Mouse (Mus musculus) hindbrain, embryonic 14.5 days (tissue): Measurements from ENCODE around the gene Dpp8. TPM values are rescaled to one million over a fixed set of nuclear protein-coding genes. Genes with fewer than 3 reads are reported as not detected.

Source experiments
- ATAC-seq: fragments of 200-750 bp; cut with Nextera tagmentation; 2 replicates; pipeline ENCODE4 v1.8.0; 2017; ENCODE audit warnings: moderate number of reproducible peaks, mild to moderate bottlenecking, moderate TSS enrichment, moderate library complexity; ENCODE audit not compliant: low FRiP score
- DNase-seq: peaks from one replicate; pipeline ENCODE4 v3.0.0-alpha.2; 2015; ENCODE audit warnings: low spot score
- H3K27ac ChIP-seq: fragments of 300-500 bp; sonication (generic); 2 replicates; pipeline ENCODE4 v1.5.1; 2014; ENCODE audit warnings: mild to moderate bottlenecking, moderate library complexity
- H3K27me3 ChIP-seq: fragments of 300-500 bp; sonication (generic); 2 replicates; pipeline ENCODE4 v1.6.1; 2014; ENCODE audit warnings: mild to moderate bottlenecking, low read length, mixed read lengths; ENCODE audit not compliant: control insufficient read depth, insufficient read depth
- H3K36me3 ChIP-seq: fragments of 300-500 bp; sonication (generic); replicated peaks from 2 replicates; pipeline ENCODE4 v1.6.1; 2014; ENCODE audit not compliant: control insufficient read depth, insufficient read depth
- H3K4me1 ChIP-seq: fragments of 300-500 bp; sonication (generic); replicated peaks from 2 replicates; pipeline ENCODE4 v1.6.1; 2014; ENCODE audit warnings: antibody characterized with exemption, low read length, mixed read lengths; ENCODE audit not compliant: control insufficient read depth, insufficient read depth
- H3K4me2 ChIP-seq: fragments of 300-500 bp; sonication (generic); replicated peaks from 2 replicates; pipeline ENCODE4 v1.6.1; 2014; ENCODE audit warnings: mild to moderate bottlenecking, moderate library complexity
- H3K4me3 ChIP-seq: fragments of 300-500 bp; sonication (generic); replicated peaks from 2 replicates; pipeline ENCODE4 v1.5.1; 2014; ENCODE audit warnings: mild to moderate bottlenecking, low read length
- H3K9ac ChIP-seq: fragments of 300-500 bp; sonication (generic); 2 replicates; pipeline ENCODE4 v1.6.1; 2014
- H3K9me3 ChIP-seq: fragments of 300-500 bp; sonication (generic); 2 replicates; pipeline ENCODE4 v1.6.1; 2016; ENCODE audit warnings: low read length; ENCODE audit not compliant: control insufficient read depth
- WGBS: fragments of 180-500 bp; shearing (Covaris S2); extraction: QIAGEN DNeasy Blood & Tissue Kit; methylation state at CpG from one replicate; pipeline ENCODE4 v1.1.7; 2014; 5-methylcytosine and 5-hydroxymethylcytosine counted together
- polyA plus RNA-seq: library from polyadenylated mRNA; unstranded; fragments of >200 nt; fragmentation: Nextera tagmentation; extraction: Ambion mirVana; gene quantifications from 2 replicates; pipeline ENCODE4 v1.2.1, GENCODE M21; 2014

The Dpp8 gene
- polyA plus RNA-seq, 1 experiment from 2014 or later, result 33.9 TPM

- 87% methylated on average over 8 of the region's 8 CpGs for WGBS
- Histone ChIP-seq H3K4me2 (no peak overlapping the region), H3K27ac (no peak overlapping the region), H3K9me3 (no peaks in the 10 kb centered on the region), H3K27me3 (no peaks in the 10 kb centered on the region), H3K4me1 (no peaks in the 10 kb centered on the region), H3K9ac (no peak overlapping the region), H3K4me3 (no peak overlapping the region), H3K36me3 (peaks cover 33% of the 10 kb centered on the region)
- DNase-seq, result no peak
- no peak for ATAC-seq
Measured at GRCm38 (mm10) chr9:65010632-65011031, 21.6 kb upstream of the Dpp8 start.

- Histone ChIP-seq H3K4me1 (0 out of 2 replicates have a peak, but pooled peaks cover 2% of the 10 kb centered on the region), H3K27ac (no peak overlapping the region), H3K27me3 (no peaks in the 10 kb centered on the region), H3K4me3 (no peak overlapping the region), H3K9me3 (no peaks in the 10 kb centered on the region), H3K4me2 (no peak overlapping the region), H3K36me3 (peaks cover 26% of the 10 kb centered on the region), H3K9ac (no peak overlapping the region)
- 58% methylated on average over 6 of the region's 6 CpGs for WGBS
- DNase-seq, result no peak
- ATAC-seq, result no peak
Measured at GRCm38 (mm10) chr9:65011304-65011703, 20.9 kb upstream of the Dpp8 start.

DNA sequence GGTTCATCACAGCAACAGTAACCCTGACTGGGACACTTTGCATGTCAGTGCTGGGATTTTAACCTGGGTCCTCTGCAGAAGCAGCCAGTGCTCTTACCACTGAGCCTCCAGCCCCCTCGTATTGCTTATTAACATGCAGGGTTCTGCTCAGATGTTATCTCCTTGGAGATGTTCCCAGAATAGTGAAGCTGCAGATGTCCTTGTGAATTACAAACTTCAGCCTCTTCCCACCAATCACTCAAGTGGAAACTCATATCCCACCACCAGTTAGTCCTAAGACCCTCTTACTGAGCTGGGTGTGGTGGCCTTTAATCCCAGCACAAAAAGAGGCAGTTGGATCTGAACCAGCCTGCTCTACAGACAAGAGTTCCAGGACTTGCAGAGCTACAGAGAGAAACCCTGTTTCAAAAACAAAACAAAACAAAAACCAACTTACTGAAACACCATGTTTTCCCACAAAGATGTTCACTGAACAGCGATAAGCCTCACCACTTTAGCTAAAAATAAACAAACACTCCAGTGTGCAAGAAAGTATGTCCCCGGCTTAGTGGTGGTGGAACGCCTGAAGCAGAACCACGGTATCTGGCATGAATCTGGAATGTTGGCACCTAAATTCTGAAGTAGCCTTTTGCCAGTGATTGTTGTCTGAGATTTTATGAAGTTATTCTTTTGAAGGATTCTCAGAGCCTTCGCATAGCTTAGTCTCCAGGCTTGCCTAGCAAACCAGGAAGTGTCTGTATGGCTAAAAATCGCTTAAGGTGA, 16.6 kb upstream of the Dpp8 start:
- peaks cover 44% of the 10 kb centered on the region for H3K4me1 ChIP-seq
- 71% methylated on average over 7 of the region's 7 CpGs for WGBS
- no peak for ATAC-seq

GRCm38 (mm10) chr9:65016241-65016977, 15.8 kb upstream of the Dpp8 start:
- peak overlapping the region; percentile 6; the same call in 1 of the 2 replicates for H3K4me2 ChIP-seq
- H3K4me3 ChIP-seq, result no peak overlapping the region
- 0 out of 2 replicates have a peak, but pooled peaks cover 4% of the 10 kb centered on the region for H3K36me3 ChIP-seq
- ATAC-seq, result no peak
- no peaks in the 10 kb centered on the region for H3K27me3 ChIP-seq
- peaks cover 44% of the 10 kb centered on the region for H3K4me1 ChIP-seq
- no peak for DNase-seq
- H3K27ac ChIP-seq, result peak overlapping the region; percentile 43; the same call in 1 of the 2 replicates
- WGBS, result 68% methylated on average over 4 of the region's 4 CpGs
- no peaks in the 10 kb centered on the region for H3K9me3 ChIP-seq
- no peak overlapping the region for H3K9ac ChIP-seq

More for the DNA sequence above, 16.6 kb upstream of the Dpp8 start:
- Histone ChIP-seq H3K9me3 (no peaks in the 10 kb centered on the region), H3K9ac (no peak overlapping the region), H3K4me2 (no peak overlapping the region), H3K36me3 (0 out of 2 replicates have a peak, but pooled peaks cover 4% of the 10 kb centered on the region), H3K27me3 (no peaks in the 10 kb centered on the region), H3K4me3 (no peak overlapping the region), H3K27ac (peak overlapping the region; percentile 43; the same call in 1 of the 2 replicates)
- no peak for DNase-seq

- H3K4me2 ChIP-seq, result peak overlapping the region; percentile 6; the same call in 1 of the 2 replicates
- H3K4me1 ChIP-seq, result peaks cover 48% of the 10 kb centered on the region
- H3K9me3 ChIP-seq, result no peaks in the 10 kb centered on the region
- DNase-seq (no peak), ATAC-seq (no peak)
- peak overlapping the region; percentile 26 for H3K27ac ChIP-seq
- WGBS, result 80% methylated on average over 16 of the region's 16 CpGs
- H3K36me3 ChIP-seq, result 0 out of 2 replicates have a peak, but pooled peaks cover 4% of the 10 kb centered on the region
- H3K27me3 ChIP-seq, result no peaks in the 10 kb centered on the region
- H3K4me3 ChIP-seq, result no peak overlapping the region
- H3K9ac ChIP-seq, result no peak overlapping the region
Measured at GRCm38 (mm10) chr9:65016978-65017827, 15.0 kb upstream of the Dpp8 start.

DNA sequence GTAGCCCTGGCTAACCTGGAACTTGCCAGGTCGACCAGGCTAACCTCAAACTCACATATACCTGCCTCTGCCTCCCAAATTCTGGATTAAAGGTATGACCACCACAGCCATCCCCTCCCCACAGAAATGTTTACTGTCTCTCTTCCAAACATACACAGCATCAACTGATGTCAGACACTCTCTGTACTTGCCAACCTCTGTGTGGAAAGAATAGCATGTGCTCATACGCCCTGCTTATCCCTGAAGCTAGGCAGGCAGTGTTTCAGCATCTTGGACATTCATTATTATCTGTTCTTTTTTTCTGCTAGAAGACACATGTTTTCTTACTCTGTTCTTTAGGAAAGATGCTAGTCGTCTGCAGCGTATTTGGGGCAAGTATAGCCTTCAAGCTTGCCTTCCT, 14.3 kb upstream of the Dpp8 start:
- Histone ChIP-seq H3K4me1 (peaks cover 49% of the 10 kb centered on the region), H3K27ac (no peak overlapping the region), H3K4me2 (peak overlapping the region; percentile 92), H3K4me3 (no peak overlapping the region), H3K9ac (peak overlapping the region; percentile 16; the same call in 1 of the 2 replicates), H3K9me3 (no peaks in the 10 kb centered on the region), H3K36me3 (0 out of 2 replicates have a peak, but pooled peaks cover 4% of the 10 kb centered on the region), H3K27me3 (no peaks in the 10 kb centered on the region)
- WGBS, result 83% methylated on average over 4 of the region's 4 CpGs
- DNase-seq (no peak), ATAC-seq (no peak)

DNA sequence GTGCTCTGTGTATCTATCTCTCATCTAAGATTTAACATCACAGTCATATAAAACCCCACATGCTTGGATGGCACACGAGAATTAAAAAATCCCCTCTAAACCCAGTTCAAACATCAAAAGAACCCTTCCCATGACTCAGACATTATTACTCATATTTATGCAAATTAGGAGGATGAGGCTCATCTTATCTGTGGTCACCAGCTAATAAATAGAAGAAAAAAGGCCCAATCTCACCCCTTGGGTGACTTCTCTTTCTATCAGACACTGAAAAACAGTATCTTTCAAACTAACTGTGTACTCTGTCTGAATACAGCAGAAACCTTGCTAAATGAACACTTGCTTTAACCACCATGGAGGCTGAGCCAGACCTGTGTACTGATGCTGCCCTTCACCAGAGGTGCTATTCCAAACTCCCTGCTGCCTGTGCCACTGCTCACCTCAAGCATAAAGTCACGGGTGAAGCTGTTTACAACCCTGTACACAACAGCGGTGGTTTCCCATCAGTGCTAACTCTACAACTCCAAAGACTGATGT, 13.6 kb upstream of the Dpp8 start:
- H3K36me3 ChIP-seq, result 0 out of 2 replicates have a peak, but pooled peaks cover 4% of the 10 kb centered on the region
- H3K4me3 ChIP-seq, result no peak overlapping the region
- peak overlapping the region; percentile 16; the same call in 1 of the 2 replicates for H3K9ac ChIP-seq
- no peaks in the 10 kb centered on the region for H3K27me3 ChIP-seq
- H3K27ac ChIP-seq, result no peak overlapping the region
- peak overlapping the region; percentile 92 for H3K4me2 ChIP-seq
- WGBS, result 86% methylated on average over 3 of the region's 3 CpGs
- peaks cover 49% of the 10 kb centered on the region for H3K4me1 ChIP-seq
- ATAC-seq (no peak), DNase-seq (no peak)
- H3K9me3 ChIP-seq, result no peaks in the 10 kb centered on the region

DNA sequence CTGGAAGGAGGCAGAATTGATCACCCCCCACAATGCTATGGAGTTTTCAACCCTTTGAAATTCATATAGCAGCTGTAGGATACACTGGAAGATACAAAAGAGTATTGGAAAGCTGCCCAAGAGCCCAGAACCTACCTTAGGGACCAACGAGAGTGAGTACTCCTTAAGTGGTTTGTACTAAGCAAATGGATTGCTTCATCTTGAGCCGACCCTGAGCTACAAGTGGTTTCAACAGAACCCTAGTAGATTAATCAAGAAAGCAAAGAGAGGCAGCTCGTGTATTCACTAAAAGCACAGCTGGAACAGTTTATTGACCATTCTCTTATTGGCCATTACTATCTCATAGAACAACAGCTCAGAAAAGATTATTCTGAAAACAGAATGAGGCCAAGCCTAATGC, 13.1 kb upstream of the Dpp8 start:
- Histone ChIP-seq H3K36me3 (0 out of 2 replicates have a peak, but pooled peaks cover 4% of the 10 kb centered on the region), H3K27ac (no peak overlapping the region), H3K9me3 (no peaks in the 10 kb centered on the region), H3K4me3 (0 out of 2 replicates have a peak overlapping the region, but pooled peaks have one; percentile 99), H3K27me3 (no peaks in the 10 kb centered on the region), H3K9ac (peak overlapping the region; percentile 17; the same call in 1 of the 2 replicates), H3K4me2 (peak overlapping the region; percentile 92), H3K4me1 (peaks cover 49% of the 10 kb centered on the region)
- ATAC-seq (no peak), DNase-seq (no peak)
- 56% methylated on average over 3 of the region's 3 CpGs for WGBS
